Mouse (Mus musculus): ENCODE results near the gene Crygb. TPM values are rescaled to one million over a fixed set of nuclear protein-coding genes. Genes with fewer than 3 reads are reported as not detected.

The Crygb gene
- polyA plus RNA-seq, 1 experiment from 2014 or later, result not detected

Other genes with a start within 250 kb of the Crygb start
- 10.9 and 11.1 TPM in 2 replicates for gene Plekhm3, start 125.5 kb downstream of the Crygb start, polyA plus RNA-seq (2015; fragmentation: Nextera tagmentation; extraction: Ambion mirVana)
- not detected in 2 replicates for gene Akr1cl, start 49.5 kb downstream of the Crygb start, polyA plus RNA-seq (2015; fragmentation: Nextera tagmentation; extraction: Ambion mirVana)
- gene Cryge, start 31.1 kb downstream of the Crygb start, polyA plus RNA-seq (2015; fragmentation: Nextera tagmentation; extraction: Ambion mirVana), result not detected in 2 replicates
- gene Crygd, start 18.8 kb downstream of the Crygb start, polyA plus RNA-seq (2015; fragmentation: Nextera tagmentation; extraction: Ambion mirVana), result not detected in 2 replicates
- not detected in 2 replicates for gene Crygc, start 8.6 kb downstream of the Crygb start, polyA plus RNA-seq (2015; fragmentation: Nextera tagmentation; extraction: Ambion mirVana)
- not detected in 2 replicates for gene Cryga, start 21.1 kb upstream of the Crygb start, polyA plus RNA-seq (2015; fragmentation: Nextera tagmentation; extraction: Ambion mirVana)
- gene Gm28845, start 37.3 kb upstream of the Crygb start, polyA plus RNA-seq (2015; fragmentation: Nextera tagmentation; extraction: Ambion mirVana), result not detected in 2 replicates
- 0.70 and 0.78 TPM in 2 replicates for gene D630023F18Rik, start 40.9 kb upstream of the Crygb start, polyA plus RNA-seq (2015; fragmentation: Nextera tagmentation; extraction: Ambion mirVana)
- 500 and 521 TPM in 2 replicates for gene Idh1, start 104.2 kb upstream of the Crygb start, polyA plus RNA-seq (2015; fragmentation: Nextera tagmentation; extraction: Ambion mirVana)
- 11.5 and 13.7 TPM in 2 replicates for gene Pikfyve, start 104.4 kb upstream of the Crygb start, polyA plus RNA-seq (2015; fragmentation: Nextera tagmentation; extraction: Ambion mirVana)
- 1.6 and 2.3 TPM in 2 replicates for gene Pth2r, start 199.8 kb upstream of the Crygb start, polyA plus RNA-seq (2015; fragmentation: Nextera tagmentation; extraction: Ambion mirVana)

All from hindbrain, embryonic 13.5 days (tissue).